Comparison of ENCODE assay signal across 1 mouse cellular context in genomic region chr12:105597135-105597534, GRCm38 (mm10).
A peak's percentile ranks its signal among the peaks of the same experiment; 100 is the strongest.
TF ChIP-seq lines count a peak whose summit lies in the region.

No protein-coding gene starts in this region.

TF ChIP-seq in CH12.LX, 34 proteins besides CTCF, POLR2A, EP300 and RAD21:
- TF ChIP-seq GABPA (IDR thresholded peaks at IDR 0.05; ENCODE audit: insufficient replicate concordance, low read depth, low read length) (no peak), ETS1 (conservative IDR thresholded peaks at IDR 0.05; ENCODE audit: low read depth, low read length) (peak; percentile 81), TBP (conservative IDR thresholded peaks at IDR 0.05; ENCODE audit: low read depth, low read length) (no peak), JUND (conservative IDR thresholded peaks at IDR 0.05; ENCODE audit: low read depth, low read length) (0 out of 2 replicates have a peak, but pooled peaks have one; percentile 13), BHLHE40 (IDR thresholded peaks at IDR 0.05; ENCODE audit: low read depth, low read length) (peak; percentile 68), KAT2A (IDR thresholded peaks at IDR 0.05; ENCODE audit: insufficient replicate concordance, low read length) (no peak), ZNF384 (IDR thresholded peaks at IDR 0.05; ENCODE audit: low read depth, low read length) (no peak), ELF1 (IDR thresholded peaks at IDR 0.05; ENCODE audit: low read depth, low read length) (peak; percentile 15; the same call in 1 of the 2 replicates)
